Mouse (Mus musculus): ENCODE measurements at regions not wholly inside any gene's neighbourhood (a gene's known extent, or its start where the extent isn't known, plus 50 kb on each side); places are given as distances from the start of the nearest gene placed in this dataset.

- DNase-seq (ENCODE audit: low spot score) = no peak
Observed at GRCm38 (mm10) chr13:28701309-28701708, 252.2 kb downstream of the Sox4 start.

- DNase-seq (ENCODE audit: low spot score) = no peak
Observed at GRCm38 (mm10) chr13:28700081-28700480, 253.4 kb downstream of the Sox4 start.

GRCm38 (mm10) chr13:28699490-28700032 lies 254.0 kb downstream of the Sox4 start:
- no peak for DNase-seq (ENCODE audit: low spot score)

GRCm38 (mm10) chr13:28697796-28698678 lies 255.5 kb downstream of the Sox4 start:
- no peak for DNase-seq (ENCODE audit: low spot score)

GRCm38 (mm10) chr13:28693078-28693477 lies 260.4 kb downstream of the Sox4 start:
- peak; percentile 51 for DNase-seq (ENCODE audit: low spot score)

- DNase-seq (ENCODE audit: low spot score) = peak; percentile 22
Observed at GRCm38 (mm10) chr13:28692587-28692986, 260.9 kb downstream of the Sox4 start.

- DNase-seq (ENCODE audit: low spot score) = no peak
Observed at GRCm38 (mm10) chr13:28690511-28691160, 262.9 kb downstream of the Sox4 start.

- no peak for DNase-seq (ENCODE audit: low spot score)
Observed at GRCm38 (mm10) chr13:28687838-28688237, 265.7 kb downstream of the Sox4 start.

- DNase-seq (ENCODE audit: low spot score) = no peak
Observed at GRCm38 (mm10) chr13:28684311-28684710, 269.2 kb downstream of the Sox4 start.

- DNase-seq (ENCODE audit: low spot score) = no peak
Observed at GRCm38 (mm10) chr13:28680266-28680665, 273.2 kb downstream of the Sox4 start.

GRCm38 (mm10) chr13:28673622-28674021 lies 279.9 kb downstream of the Sox4 start:
- no peak for DNase-seq (ENCODE audit: low spot score)

GRCm38 (mm10) chr13:28671543-28671942 lies 282.0 kb downstream of the Sox4 start:
- DNase-seq (ENCODE audit: low spot score) = no peak

GRCm38 (mm10) chr13:28669832-28670585 lies 283.5 kb downstream of the Sox4 start:
- no peak for DNase-seq (ENCODE audit: low spot score)

- no peak for DNase-seq (ENCODE audit: low spot score)
Observed at GRCm38 (mm10) chr13:28666832-28667231, 286.7 kb downstream of the Sox4 start.

- no peak for DNase-seq (ENCODE audit: low spot score)
Observed at GRCm38 (mm10) chr13:28665150-28665549, 288.4 kb downstream of the Sox4 start.

GRCm38 (mm10) chr13:28664698-28665097 lies 288.8 kb downstream of the Sox4 start:
- no peak for DNase-seq (ENCODE audit: low spot score)

GRCm38 (mm10) chr13:28663950-28664681 lies 289.4 kb downstream of the Sox4 start:
- DNase-seq (ENCODE audit: low spot score) = peak; percentile 69

- DNase-seq (ENCODE audit: low spot score) = no peak
Observed at GRCm38 (mm10) chr13:28663459-28663858, 290.1 kb downstream of the Sox4 start.

GRCm38 (mm10) chr13:28662316-28662752 lies 291.2 kb downstream of the Sox4 start:
- no peak for DNase-seq (ENCODE audit: low spot score)

GRCm38 (mm10) chr13:28660151-28660550 lies 293.4 kb downstream of the Sox4 start:
- DNase-seq (ENCODE audit: low spot score) = no peak

GRCm38 (mm10) chr13:28658652-28659051 lies 294.9 kb downstream of the Sox4 start:
- DNase-seq (ENCODE audit: low spot score) = no peak

Measured in thymus, postnatal 0 days (tissue).